Mouse (Mus musculus): ENCODE data around the gene Hspbp1.

Hspbp1 gene

DNA sequence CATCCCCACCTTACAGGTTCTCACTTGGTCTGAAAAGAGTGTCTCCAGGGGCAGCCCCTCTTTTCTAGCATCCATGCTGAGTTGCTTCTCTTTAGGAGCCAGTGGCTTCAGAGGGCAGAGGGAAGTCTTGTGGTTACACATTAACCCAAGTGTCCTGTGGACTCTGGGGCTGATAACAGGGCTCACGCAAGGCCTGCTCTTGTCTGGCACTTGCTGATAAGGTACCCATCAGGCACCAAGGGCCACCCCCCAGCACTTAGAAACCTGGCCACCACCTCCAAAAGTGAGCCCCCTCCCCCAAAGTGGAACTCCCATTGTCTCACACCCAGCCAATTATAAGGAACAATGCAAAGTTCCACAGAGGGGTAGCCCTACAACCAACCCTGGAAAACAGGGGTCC lies 54.7 kb downstream of the Hspbp1 start:
- no peak for DNase-seq

DNA sequence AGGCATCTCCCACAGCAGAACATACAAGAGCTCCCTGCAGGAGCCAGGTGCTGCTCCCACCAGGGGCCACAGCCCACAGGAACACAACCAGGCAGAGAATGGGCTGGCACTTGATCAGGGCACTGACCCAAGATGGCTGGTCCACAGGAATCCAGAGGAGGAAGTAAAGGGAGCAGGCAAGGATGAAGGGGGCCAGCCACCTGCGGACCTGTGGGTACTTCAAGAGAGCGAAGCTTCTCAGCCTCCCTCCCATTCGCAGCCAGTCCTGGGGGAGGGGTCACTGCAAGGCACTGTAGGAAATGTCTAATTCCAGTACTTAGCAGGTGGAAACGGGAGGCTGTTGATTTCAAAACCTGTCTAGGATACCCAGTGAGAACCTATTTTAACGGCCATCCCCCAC lies 55.3 kb downstream of the Hspbp1 start:
- peak; percentile 49 to 62 for DNase-seq

DNA sequence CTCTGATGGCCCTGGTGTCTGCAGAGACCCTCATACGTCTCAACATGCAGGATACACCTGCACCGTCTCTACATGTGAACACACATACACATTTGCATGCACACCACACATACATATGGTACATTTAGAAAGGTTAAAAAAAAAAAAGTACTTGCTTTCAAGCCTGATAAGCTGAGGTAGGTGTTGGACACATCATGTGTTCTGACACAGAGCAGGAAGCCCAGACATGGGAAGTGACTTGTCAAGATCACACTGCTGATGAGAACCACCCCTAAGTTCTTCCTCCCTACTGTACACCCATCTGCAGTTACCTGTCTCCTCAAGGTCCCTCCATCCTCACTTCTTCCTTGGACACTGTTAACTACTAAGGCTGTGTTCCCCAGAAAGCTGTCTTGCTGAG lies 58.9 kb downstream of the Hspbp1 start:
- DNase-seq: no peak

DNA sequence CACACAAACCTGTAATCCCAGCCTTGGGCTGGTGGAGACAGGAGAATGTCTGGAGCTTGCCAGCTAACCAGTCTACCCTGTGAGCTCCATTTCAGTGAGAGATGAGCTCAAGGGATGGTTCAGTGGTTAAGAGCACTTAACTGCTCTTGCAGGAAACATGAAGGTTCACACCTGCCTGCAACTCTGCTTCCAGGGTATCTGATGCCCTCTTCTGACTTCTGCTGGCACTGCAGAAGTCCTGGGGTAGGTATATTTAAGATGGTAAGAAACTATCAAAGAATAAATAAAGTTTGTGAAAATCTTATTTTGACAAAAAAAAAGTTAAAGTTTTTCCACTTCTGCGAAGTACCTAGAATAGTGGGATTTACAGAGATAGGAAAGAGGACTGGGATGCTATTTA lies 60.5 kb downstream of the Hspbp1 start:
- peak in 1 of 2 experiments; percentile 36 for DNase-seq

DNA sequence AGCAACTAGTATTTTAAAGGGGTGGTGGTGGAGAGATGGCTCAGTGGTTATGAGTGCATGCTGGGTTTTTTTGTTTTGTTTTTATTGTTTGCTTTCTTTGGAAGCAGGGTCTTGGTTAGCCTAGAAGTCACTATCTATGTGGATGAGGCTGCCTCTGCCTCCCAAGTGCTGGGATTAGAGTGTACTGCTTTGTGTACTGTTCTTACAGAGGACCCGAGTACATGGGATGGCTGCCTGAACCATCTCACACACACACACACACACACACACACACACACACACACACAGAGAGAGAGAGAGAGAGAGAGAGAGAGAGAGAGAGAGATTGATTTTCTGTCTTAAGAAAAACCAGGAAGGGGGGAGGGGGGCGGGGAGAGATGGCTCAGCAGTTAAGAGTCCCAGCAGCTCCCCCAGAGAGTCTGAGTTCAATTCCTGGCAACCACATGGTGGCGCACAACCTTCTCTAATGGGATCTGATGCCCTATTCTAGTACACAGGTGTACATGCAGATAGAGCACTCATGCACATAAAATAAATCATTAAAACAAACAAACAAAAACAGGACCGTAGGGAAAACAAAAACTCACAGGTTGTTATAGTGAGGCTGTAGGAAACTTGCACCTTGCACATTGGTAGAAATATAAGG lies 61.2 kb downstream of the Hspbp1 start:
- peak; percentile 59 to 80 for DNase-seq

DNA sequence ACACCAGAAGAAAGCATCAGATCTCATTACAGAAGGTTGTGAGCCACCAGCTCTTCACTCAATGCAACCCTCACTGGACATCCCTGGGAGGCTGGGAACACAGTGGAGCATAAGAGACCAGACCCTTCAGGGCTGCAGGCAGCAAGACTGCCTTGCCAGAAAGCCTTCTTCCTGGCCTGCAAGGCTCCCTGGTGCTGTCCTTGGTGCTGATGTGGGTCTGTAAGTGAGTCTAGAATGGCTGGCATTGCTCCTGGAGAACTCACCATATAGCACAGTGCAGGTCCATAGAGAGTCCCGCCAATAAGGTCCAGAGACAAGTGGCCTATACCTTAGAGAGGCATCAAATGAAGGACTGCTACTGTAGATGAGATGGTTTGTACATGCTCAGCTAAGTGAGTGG lies 64.9 kb downstream of the Hspbp1 start:
- no peak for DNase-seq

DNA sequence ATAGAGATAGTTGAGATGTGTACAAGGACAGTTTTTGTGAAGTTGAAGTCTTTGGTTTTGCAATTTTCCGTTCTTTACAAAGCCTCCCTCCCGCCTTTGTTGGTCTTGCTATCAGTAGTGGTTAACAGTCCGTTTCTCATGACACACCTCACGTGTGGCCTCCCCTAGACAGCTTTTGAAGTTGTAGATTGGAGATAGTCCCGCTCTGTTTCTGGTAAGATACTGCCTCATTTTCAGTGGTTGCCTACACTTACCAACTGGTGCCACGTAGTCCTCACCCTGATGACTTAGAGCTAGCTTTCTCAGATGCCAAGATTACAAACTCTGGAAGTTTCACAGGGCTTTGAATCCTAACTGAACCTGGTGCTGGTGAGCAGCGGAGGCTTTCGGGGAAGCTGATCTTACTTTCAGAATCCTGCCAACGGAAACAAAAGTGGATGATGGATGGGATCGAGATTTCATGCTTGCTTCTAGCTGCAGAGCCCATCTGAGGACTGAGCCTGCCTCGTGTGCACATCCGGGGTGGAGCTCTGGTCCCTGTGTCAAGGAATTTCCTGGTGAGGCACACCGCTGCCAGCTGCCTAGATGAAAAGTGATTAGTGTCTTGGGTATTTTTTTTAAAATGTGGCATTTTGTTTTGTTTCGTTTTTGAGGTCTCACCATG lies 71.0 kb downstream of the Hspbp1 start:
- no peak for DNase-seq

DNA sequence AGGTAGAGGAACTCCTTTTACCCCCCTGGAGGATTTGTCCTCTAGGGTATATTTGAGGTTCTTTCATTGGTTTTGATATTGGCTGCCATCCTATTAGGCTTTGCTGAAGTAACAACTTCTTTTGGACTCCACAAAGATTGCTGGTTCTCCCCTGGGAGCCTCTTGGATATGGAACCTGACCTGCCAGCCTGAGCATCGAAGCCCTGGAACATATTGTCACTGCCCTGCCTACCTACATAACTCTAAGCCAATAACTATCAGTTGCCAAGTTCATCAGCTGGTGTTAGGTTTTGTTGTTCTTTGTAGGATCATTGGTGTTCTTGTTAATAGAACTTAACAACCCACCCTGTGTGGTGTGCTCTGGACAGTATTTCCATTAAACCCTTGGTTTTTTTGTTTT lies 71.9 kb downstream of the Hspbp1 start:
- DNase-seq: no peak

DNA sequence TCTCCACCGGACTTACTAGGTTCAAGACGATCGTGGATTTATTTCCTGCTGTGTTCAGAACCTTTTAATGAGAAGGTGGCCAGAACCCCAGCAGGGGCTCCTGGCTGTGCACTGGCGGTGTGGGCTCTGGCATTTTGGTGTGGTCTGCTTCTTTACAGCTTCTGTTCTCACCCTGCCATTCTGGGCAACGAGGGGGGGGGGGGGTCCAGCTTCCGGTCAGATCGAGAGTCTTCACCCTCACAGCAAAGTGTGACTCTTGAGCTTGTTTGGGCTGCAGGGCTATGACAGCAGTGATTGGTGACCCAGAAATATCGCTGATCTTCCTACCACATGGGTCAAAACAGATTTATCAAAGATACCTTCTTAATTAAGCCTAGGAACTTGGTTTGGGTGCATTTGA lies 72.5 kb downstream of the Hspbp1 start:
- DNase-seq: no peak

DNA sequence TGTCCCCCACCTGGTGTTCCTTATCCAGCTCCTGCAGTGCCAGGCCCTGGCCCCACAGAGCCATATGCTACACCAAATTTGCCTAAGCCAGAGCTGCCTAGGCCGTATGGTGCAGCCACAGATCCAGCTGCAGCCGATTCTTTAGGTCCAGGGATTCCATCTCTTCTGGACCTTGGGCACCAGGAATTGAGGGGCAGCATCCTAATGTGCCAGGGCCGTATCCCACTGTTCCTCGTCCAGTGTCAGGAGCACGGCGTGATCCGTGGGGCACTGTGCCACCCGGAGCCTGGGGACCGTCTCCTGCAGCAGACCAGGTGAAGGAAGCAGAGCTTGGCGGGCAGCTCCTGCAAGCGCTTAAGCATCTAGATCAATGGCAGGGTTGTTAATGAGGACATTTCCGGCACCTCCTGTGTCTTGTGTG lies 72.9 kb downstream of the Hspbp1 start:
- DNase-seq: peak; percentile 84 to 90

DNA sequence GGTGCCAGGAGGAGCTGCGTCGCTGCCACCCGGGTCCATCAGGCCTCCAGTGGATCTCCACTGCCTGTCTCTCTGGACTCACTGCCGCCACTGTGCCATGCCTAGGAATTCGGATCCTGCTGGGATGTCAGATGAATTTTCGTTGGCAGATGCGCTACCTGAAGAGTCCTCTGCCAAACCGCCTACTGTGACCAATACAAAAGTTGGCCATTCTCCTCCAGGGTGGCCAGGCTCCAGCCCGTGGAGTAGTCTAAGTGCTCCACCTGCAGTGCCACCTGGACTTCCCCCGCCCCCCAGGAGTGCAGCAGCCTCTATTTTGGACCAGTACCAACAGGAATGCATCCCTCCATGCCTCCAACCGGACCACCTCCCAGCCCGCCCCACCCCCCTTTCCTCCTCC lies 73.4 kb downstream of the Hspbp1 start:
- DNase-seq: peak; percentile 91 to 92
